Mouse (Mus musculus): Measurements from ENCODE around the gene Apoh.
A peak's percentile ranks its signal among the peaks of the same experiment; 100 is the strongest.

Gene Apoh

DNA sequence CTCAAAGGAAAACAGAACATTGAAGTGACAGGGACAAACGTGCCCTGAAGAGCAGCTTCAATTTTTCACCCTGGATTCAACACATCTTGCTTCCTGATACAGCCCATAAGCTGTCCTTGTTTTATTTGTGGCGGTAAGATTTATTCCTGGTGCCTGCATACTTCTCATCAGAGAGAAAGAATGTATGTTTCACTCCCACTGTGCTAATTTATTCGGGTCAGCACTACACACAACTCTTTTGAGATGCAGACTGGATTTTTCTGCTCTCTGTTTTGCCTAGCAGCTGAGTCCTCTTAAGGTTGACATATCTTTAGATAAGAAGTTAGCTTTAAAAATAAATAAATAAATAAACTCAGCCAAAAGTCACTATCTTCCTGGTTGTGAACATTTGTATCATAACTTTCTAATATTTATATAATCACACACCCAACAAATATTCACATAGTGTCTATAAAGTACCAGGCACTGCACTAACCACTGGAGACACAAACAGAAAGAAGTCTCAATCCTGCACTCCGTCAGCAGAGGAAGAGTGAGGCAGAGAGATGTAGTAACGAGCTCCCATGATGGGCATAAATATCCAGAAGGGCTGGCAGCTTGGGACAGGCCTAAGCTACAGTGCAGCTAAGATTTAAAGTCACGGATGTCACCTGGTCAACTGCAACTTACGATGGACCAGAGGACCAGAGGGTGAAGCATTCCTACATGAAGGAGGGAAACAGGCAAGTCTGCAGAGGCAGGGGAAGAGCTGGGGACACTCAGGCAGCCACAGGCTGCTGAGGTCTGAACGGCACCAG, 9.4 kb upstream of the Apoh start:
- DNase-seq (ENCODE audit: low spot score), result no peak

DNA sequence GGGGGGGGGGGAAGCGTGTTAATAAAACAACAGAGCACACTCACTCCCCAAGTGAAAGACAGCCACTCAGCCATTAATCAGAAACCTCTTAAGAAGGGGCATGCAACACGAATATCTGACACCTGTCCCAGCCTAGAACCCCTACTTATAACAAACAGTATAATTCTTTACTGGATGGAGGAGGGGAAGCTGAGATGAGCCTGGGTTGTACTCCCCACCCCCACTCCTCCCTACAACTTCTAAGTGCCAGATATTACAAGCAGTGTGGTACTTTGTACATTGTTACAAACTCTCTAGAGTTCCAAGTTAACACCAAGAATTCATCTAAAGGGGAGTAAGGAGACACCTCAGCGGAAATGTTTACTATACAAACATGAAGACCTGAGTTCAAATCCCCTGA, 8.5 kb upstream of the Apoh start:
- no peak for DNase-seq (ENCODE audit: low spot score)

DNA sequence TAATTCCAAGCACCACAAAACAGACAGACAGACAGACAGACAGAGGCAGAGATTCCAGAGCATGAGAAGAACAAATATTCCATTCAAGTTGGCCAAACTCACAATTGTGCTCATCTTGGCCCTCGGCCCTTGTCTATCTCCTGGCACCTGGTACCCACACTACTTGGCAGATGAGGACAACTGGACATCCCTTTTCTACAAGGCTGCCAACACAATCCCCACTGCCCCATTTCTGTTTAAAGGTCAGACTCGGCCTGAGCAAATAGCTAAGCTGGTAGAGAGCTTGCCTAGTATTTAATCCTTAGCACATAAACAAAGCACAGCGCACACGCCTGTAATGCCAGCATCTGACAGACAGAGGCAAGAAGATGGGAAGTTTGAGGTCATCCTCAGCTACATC, 7.6 kb upstream of the Apoh start:
- DNase-seq (ENCODE audit: low spot score), result no peak

DNA sequence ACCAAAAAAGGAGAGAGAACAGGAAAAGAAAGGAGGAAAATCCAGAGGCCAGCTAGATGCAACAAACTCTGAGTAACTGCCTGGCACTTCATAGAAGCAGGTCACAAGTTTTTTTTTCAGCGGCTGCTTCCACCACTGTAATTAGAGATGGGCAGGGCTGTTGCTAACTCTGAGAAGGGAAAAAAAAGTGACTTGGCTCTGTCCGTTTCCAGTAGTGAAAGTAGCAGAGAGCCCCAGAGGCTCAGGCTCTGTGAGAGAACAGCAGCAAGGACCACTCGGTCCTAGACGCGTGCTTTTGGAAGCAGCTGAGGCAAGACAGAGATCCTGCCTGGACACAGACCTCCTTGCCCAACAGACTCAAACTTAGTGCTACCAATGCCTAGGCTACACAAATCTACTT, 6.7 kb upstream of the Apoh start:
- no peak for DNase-seq (ENCODE audit: low spot score)

DNA sequence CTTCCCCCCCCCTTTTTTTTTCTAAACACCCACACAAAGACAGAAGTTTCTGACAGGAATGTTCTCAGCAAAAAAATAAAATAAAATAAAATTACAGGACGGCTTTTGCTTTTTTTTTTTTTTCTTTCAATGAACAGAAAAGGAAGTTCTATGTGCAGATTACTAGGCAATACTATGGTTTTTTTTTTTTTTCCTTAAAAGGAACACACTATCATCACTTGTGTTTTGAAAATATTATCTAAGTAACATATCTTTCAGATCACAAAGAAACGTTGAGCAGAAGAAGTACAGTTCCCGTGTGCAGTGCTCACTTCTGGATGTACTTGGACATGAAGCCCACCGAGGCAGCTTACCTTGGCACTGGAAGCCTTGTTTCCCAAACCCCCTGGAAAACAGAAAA, 2.9 kb upstream of the Apoh start:
- no peak for DNase-seq (ENCODE audit: low spot score)

DNA sequence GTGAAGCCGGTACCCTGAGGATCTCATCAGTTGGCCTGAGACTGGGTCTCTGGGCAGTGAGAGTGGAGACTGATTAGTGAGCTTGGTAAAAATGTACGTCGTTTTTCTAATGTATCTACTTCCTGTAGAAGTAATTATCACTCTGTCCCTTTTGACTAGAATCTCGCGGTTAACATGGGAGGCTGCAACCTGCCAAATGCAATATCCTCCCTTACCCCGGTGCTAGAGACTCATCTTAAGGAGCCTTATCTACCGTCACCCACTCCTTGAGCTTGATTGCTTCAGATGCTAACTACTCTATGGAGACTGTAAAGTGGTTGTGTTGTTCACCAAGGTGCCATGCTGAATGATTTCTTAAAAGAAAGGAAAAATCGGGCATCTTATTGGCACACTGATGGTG, 1.4 kb upstream of the Apoh start:
- no peak for DNase-seq (ENCODE audit: low spot score)

DNA sequence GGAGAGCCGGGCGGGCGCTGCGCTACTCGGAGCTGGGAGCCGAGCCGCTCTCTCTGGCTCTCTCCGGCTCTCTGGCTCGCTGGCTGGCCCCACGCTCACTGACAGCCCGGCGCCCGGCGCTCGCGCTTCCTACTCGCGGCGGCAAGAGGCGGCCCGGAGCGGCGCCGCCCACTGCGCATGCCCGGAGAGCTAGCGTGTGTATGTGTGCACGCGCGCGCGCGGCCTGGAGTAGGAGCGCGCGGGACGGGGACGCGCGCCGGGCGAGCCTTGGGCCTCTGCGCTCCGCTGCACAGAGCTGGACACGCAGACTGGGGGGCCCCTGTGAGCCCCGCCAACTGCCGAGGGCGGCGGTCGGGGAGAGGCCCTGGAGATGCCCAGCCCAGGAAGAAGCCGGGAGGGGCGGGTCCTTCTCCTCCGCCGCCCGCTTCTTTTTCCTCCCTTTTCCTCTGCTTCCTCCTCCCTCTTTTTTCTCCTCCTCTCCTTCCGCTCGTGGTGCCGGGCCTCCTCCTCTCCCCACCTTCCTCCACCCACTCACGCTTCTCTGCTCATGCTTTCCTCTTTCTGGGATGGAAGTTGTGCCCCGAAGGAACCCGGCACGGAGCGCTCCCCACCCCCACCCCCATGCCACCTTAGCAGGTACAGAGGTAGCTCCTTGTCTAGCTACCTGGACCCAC, 772 bp downstream of the Apoh start, which contains the start of gene Prkca:
Prkca (minus strand) TSS at position 140 of the 674 bp plus-strand sequence.
- DNase-seq (ENCODE audit: low spot score), result peak; percentile 79

DNA sequence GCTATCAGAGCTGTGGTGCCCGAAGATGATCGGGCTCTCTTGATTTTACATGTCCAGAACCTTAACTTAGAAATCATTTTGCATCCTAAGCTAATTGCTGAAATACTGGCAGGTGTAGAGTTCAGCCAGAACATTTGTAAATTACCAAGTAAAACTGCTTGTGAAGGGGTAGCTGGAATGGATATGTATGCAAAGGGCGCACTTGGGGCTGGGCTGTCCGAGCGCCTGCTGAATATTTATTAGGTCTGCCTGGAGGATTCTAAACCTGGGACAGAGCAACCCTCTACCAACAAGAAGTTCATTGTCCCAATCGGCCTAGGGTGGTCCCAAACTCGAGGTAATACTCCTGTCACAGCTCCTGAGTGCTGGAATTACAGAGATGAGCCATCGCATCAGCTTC, 1.6 kb downstream of the Apoh start:
- DNase-seq (ENCODE audit: low spot score), result no peak

DNA sequence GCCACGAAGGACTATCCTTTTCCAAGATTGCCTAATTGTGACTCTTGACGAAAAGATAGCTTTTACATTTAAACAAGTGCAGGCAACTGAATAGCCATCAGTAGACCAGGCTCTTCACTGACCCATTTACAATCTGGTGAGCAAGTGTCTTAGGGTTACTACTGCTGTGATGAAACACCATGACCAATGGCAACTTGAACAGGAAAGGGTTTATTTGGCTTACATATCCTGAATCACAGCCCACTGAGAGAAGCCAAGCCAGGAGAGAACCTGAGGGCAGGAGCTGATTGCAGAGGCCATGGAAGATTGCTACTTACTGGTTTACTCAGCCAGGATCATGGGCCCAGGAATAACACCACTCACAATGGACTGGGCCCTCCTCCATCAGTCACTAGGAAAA, 2.2 kb downstream of the Apoh start:
- no peak for DNase-seq (ENCODE audit: low spot score)

DNA sequence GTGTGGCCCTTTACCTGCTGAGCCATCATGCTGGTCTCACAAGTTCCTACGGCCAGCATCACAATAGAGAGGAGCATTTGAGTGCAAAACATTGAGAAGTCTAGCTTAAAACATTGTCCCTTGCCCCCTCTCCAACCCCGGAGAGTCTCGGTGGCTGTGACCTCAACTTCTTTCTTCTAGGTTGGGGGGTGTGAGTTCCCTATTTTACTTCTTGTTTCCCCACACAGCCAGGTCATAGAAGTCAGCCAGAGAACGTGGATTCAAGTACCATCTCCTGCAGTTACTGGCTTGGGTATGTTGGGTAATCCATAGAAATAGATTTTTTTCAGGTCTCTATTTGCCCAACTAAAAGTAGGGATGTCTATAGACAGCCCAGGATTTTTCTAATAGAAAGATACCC, 7.6 kb downstream of the Apoh start:
- no peak for DNase-seq (ENCODE audit: low spot score)

DNA sequence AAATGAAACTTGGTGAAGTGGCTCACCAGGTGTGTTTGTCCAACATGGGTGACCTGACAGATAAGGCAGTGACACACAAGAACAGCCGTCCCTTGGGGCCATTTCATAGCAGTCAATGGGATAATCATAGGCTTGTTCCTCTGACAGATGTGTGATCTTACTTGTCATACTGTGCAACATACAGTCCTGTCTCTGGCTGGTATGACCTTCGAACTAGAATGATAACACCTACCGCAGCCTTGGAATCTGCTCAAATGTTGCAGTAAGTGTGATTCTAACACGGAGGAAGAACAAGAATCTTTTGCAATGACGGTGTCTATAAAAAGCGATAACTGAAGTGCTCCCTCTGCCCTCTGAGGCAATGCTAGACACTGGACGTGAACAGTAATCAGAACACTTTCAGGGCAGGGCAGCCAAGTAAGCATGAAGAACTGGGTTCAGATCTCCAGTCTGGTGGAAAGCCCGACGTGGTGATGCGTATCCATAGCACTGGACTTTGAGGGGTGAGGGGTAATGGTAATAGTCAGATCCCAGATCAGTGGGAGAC, 9.8 kb downstream of the Apoh start:
- DNase-seq (ENCODE audit: low spot score), result no peak

DNA sequence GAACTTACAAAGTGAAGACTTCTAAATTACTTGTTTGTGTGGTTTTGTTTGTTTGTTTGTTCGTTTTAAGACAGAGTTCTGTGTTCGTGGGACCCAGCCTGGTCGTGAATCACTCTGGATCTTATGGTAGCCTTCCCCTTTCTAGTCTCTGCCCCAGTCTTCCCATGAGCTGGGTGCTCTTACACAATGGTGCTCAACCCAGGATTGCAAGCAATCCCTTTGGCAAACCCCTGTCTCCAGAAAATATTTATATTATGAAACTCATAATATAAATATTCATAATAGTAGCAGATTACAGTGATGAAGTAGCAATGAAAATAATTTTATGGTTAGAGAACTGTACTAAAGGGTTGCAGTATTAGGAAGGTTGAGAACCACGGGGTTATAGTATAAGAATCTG, 12.9 kb downstream of the Apoh start:
- no peak for DNase-seq (ENCODE audit: low spot score)

DNA sequence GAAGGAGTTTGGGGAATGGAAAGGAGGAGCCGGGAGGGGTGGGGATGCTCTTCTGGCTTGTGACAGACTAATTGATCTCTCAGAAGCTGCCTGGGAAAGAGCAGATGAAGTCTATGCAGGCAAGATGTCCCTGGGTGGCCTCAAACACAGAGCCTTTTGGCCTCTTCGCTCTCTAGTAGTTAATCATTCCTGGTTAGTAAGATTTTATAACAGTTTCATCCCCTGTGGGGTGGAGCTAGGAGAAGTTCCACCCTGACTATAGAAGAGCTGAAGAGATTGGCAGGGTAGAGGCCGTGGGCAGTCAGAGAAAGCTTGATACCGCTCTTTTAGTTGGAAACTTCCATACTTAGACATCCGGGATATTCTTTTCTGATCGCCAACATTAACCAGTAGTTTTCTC, 15.8 kb downstream of the Apoh start:
- DNase-seq (ENCODE audit: low spot score), result no peak

DNA sequence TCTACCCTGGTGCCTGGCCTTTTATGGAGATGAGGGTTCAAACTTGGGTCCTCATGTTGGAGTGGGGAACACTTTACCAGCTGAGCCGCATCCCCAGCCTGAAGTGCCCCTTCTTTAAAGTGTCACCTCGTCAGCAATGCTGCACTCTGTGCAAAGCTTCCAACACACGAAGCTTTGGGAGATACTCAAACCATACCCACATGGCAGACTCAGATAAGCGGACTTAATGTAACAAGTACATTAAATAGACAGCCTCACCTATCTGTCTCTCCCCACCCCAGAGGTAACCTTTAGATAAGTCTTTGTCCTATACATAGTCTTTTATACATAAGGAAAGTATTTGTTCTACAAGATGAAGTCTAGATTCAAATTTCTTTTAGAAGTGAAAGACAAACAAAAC, 17.8 kb downstream of the Apoh start:
- DNase-seq (ENCODE audit: low spot score), result no peak

DNA sequence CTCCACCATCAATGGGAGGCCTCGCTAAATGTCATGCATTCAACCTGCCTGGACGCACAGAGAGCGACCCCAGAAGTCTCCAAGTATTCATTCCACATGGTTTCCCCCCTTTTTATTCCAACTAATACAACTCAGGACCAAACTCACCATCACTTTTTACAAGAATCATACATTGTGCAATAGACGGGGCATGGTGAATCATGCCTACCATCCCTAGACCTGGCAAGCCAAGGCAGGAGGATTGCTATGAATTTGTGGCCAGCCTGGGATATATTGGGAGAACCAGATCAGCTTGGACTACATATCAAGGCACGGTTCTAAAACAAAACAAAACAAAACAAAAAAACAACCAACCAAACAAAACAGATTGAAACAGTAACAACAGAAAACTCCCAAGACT, 19.8 kb downstream of the Apoh start:
- DNase-seq (ENCODE audit: low spot score), result no peak

DNA sequence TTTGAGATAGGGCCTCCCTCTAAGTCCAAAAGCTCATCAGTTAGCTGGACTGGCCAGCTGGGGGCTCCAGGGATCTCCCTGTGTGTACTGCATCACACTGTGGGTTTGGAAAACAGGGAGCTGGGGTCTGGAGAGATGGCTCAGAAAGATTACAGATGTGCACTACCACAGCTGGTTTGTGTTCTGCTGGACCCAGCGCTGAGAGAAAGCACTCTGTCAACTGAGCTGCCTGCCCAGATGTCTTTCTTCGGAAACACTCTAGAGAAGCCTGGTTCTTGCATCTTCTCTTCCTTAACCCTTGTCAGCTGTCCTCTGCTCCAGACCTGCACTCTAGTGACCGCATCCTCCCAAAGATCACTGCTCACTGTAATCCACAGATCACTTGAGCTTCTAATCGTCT, 20.8 kb downstream of the Apoh start:
- DNase-seq (ENCODE audit: low spot score), result no peak

DNA sequence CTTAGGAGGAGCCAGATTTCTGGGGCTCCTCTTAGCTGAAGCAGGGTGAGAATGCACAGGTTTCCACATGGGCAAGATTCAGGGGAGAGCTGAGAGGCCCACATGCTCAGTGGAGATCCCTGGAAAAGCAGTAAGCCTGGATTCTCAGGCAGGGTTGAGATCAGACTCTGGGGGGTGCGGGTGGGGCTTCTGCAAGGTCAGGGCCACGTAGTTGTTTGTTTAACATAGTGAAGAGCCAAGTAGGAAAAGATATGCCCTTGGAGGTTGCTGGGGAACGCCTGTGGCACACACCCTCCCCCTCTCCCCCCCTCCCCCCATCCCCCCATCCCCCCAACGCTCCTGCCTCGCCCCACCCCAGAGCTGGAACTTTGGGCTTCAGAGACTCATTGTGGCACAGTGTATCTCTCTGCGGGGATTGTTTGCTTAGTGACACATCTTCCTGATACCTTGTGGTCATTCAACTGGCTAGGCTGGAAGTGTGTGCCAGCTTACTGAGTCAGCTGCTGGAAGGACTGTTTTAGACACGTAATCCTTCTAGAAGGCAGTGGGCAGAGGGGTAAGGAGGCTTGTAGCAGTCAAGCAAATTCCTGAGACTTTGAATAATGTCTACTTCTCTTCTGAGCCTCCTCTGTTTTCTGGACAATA, 21.9 kb downstream of the Apoh start:
- DNase-seq (ENCODE audit: low spot score), result no peak

DNA sequence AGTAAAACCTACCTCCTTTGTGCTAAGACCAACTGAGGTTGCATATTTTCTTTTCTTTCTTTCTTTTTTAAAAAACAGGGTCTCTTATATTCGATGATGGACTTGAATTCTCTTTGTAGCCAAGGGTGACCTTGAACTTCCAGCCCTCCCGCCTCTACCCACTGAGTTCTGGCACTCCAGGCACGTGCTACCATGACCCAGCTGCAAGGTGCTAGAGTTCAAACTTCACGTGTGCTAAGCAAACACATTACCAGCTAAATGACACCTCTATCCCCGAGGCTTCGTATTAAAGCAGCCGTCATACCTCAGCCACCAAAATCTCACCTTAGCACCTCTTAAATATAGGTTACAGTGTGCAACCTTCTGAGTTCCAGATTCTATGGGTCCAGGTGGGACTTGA, 22.4 kb downstream of the Apoh start:
- no peak for DNase-seq (ENCODE audit: low spot score)

DNA sequence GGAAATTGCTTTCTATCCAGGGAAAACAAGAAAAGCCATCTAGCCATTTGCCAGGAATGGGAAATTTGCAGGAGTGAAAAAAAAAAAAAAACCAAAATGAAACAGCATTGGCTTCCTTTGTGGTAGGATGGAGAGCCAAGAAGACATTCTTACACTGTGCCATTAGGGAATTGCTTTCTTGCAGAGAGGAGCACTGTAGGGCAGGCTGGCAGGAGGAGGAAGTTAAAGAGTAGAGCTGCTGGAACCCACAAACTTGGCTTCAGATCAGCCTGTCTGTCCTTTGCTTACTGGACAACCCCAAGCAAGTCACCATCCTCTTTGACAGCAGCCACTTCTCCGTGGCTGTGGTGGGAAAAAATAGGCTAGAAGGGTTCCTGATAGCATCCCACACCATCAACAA, 23.9 kb downstream of the Apoh start:
- DNase-seq (ENCODE audit: low spot score), result no peak

DNA sequence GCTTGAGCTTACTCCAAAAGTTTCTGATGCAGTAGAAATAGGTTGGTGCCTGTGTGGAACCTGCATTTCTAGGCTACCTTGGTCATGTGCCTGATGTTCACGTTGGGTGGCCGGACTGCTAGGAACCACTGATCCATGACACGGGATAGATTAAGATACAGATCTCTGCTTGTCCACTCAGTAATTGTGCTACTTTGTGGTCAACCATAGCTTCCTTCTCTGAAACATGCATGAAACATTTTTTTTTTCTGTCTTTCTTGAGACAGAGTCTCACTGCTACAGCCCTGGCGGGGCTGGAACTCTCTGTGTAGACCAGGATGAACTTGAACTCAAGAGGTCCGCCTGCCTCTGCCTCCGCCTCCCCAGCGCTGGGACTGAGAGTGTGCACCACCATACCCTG, 33.7 kb downstream of the Apoh start:
- no peak for DNase-seq (ENCODE audit: low spot score)

DNA sequence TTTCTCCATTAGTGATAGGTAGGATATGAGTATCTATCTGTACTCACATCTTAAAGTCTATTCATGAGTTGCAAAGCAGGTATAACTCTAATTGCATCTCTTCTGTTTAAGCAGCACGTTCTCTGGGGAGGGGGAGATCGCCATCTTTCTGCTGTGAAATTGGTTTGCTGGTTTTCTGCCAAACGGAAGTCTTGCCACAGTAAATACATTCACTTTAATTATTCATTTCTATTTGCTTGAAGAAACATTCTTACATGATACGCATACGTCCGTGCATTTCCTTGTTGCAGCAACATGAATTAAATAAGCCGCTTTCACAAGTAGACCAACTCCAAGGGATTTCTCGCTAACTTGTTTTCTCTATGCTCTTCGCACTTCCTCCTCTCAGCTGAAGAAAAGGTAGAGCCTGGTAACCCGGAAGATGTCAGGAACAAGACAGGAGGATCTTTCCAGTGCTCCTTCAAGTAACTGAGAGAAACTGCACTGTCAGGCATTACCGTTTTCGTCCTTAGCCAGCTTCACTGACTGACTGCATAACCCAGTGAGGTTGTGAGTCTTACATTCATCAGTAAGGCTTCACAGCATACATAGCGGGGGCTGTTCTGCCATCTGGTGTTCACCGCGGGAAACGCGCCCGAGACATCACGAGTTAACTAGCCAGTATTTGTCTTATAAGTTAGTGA, 34.7 kb downstream of the Apoh start:
- peak; percentile 31 for DNase-seq (ENCODE audit: low spot score)

DNA sequence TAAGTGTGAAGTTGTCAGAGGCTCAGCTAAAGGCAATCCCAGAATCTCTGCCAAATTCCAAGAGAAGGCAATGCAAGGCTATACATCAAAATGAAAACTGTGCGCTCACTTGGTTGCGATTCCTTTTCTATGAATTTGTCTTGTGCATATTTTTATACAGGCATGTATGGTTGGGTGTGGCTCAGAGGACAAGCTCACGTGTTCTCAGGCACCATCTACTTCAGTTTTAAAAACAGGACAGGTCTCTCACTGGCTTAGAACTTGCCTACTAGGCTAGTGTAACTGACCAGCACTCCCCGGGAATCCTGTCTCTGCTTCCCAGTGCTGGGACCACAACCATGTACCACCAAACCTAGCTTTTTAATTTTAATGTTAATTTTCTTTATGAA, 35.2 kb downstream of the Apoh start:
- no peak for DNase-seq (ENCODE audit: low spot score)

DNA sequence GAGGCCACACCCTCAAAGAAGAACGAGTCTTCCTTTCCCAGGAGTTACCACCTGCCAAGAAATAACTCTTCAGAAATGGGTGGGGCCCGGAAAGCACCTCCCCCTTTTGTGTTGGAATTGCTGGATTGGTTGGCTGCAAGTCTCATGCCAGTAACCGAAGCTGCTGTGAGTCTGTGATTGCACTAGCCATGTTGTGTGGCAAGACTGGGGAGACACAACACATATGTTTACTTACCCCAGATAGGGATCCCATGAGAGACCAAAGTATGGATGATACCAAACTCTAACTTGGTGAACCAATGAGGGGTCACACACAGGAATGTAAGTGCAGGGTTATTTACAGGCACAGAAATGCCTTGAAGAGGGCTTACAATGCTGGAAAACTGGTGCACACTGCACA, 39.5 kb downstream of the Apoh start:
- no peak for DNase-seq (ENCODE audit: low spot score)

Measured in ovary, postnatal 10 days (tissue).